Mouse (Mus musculus): ENCODE results near the gene Gtf2h1. TPM values are rescaled to one million over a fixed set of nuclear protein-coding genes. Genes with fewer than 3 reads are reported as not detected.
"Not testable (repeated sequence)": the region's sequence is repeated elsewhere in the genome, so short reads cannot be mapped to it uniquely, and the experiment has no call there.

Gene Gtf2h1
- polyA plus RNA-seq, 1 experiment from 2014 or later: 52.3 TPM

DNA sequence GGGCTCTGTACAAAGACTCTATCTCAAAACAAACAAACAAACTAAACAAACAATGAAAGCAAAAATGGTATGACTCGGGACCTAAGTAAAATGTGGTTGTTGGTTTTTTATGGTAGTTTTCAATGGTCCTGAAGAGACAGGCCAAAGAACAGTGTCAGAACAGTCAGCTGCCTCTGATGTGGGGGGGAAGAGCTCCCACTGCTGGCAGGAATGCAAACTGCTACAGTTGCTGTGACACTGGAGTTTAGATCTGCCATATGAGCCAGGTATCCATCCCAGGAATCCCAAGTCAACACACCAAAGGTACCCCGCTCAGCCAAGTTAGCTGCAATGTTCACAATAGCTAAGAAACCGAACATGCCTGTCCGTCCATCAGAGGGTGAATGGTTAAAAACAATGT is 25.2 kb upstream of the Gtf2h1 start:
- Histone ChIP-seq H3K4me3 (replicated peaks; ENCODE audit: low read length) (no peak overlapping the region), H3K9me3 (ENCODE audit: control insufficient read depth, low read length) (no peaks in the 10 kb centered on the region), H3K4me2 (ENCODE audit: low read length) (no peak overlapping the region), H3K9ac (replicated peaks; ENCODE audit: low read depth, low read length) (no peak overlapping the region), H3K36me3 (ENCODE audit: control insufficient read depth, insufficient read depth) (peaks cover 39% of the 10 kb centered on the region), H3K27me3 (replicated peaks; ENCODE audit: control insufficient read depth, insufficient read depth, low read length) (no peaks in the 10 kb centered on the region), H3K4me1 (replicated peaks; ENCODE audit: control insufficient read depth, insufficient read depth, low read length) (no peaks in the 10 kb centered on the region), H3K27ac (ENCODE audit: low read length) (no peak overlapping the region)
- 63% methylated on average over 4 of the region's 4 CpGs for WGBS
- ATAC-seq: no peak

DNA sequence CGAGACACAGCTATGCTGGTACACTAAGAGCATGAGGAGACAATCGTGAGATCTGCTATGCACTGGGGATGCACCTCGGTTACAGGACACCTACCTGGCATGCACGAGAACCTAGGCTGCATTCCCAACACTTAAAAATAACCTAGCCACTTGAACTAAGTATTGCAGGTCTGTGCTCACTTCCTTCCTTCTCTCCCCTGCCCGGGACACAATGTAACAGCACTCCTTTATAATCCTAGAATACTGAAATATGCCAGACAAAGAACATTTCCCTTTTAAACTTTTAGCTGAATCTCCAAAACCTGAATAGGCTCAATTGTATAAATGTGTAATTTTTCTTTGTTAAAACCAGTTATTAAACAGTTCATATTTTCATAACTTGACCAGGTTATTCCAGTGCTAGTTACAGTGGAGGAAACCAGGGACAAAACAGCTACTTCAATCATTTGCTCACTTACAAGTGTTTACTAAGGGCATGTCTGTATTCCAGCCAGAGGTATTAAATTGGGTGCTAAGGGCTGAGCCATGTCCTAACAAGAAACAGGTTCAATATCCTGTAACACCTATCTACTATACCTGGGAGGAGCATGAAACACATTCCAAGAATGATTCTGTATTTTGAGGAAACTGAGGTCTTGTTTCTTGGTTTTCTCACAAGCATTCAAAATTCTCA is 6.6 kb upstream of the Gtf2h1 start:
- 94% methylated on average over 5 of the region's 5 CpGs for WGBS
- Histone ChIP-seq H3K9me3 (ENCODE audit: control insufficient read depth, low read length) (no peaks in the 10 kb centered on the region), H3K27ac (ENCODE audit: low read length) (no peak overlapping the region), H3K36me3 (ENCODE audit: control insufficient read depth, insufficient read depth) (peaks cover 29% of the 10 kb centered on the region), H3K4me2 (ENCODE audit: low read length) (no peak overlapping the region), H3K9ac (replicated peaks; ENCODE audit: low read depth, low read length) (no peak overlapping the region), H3K4me1 (replicated peaks; ENCODE audit: control insufficient read depth, insufficient read depth, low read length) (peaks cover 2% of the 10 kb centered on the region; the same call in 1 of the 2 replicates), H3K4me3 (replicated peaks; ENCODE audit: low read length) (no peak overlapping the region), H3K27me3 (replicated peaks; ENCODE audit: control insufficient read depth, insufficient read depth, low read length) (no peaks in the 10 kb centered on the region)
- ATAC-seq: no peak

DNA sequence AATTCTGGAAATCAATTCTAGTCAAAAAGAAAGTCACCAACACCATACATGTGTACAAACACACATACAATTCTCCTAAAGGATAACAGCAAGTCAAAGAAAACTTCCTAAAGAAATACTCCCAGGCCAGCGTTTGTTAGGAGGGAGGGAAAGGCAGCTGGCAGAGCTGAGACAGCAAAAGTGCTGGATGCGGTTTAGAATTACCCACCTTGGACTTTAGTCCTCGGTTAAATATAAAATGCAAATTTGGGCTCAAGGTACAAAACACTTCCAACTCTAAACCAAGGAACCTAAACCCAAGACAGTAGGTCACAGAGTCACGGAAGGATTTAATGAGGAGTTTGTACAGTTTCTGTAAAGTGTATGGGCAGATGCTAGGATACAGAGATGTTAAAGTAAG is 2.0 kb upstream of the Gtf2h1 start:
- Histone ChIP-seq H3K36me3 (ENCODE audit: control insufficient read depth, insufficient read depth) (peaks cover 7% of the 10 kb centered on the region), H3K9ac (replicated peaks; ENCODE audit: low read depth, low read length) (no peak overlapping the region), H3K4me3 (replicated peaks; ENCODE audit: low read length) (no peak overlapping the region), H3K4me2 (ENCODE audit: low read length) (no peak overlapping the region), H3K4me1 (replicated peaks; ENCODE audit: control insufficient read depth, insufficient read depth, low read length) (peaks cover 20% of the 10 kb centered on the region), H3K9me3 (ENCODE audit: control insufficient read depth, low read length) (no peaks in the 10 kb centered on the region), H3K27ac (ENCODE audit: low read length) (no peak overlapping the region), H3K27me3 (replicated peaks; ENCODE audit: control insufficient read depth, insufficient read depth, low read length) (no peaks in the 10 kb centered on the region)
- WGBS: 85% methylated on average over 4 of the region's 4 CpGs
- no peak for ATAC-seq

DNA sequence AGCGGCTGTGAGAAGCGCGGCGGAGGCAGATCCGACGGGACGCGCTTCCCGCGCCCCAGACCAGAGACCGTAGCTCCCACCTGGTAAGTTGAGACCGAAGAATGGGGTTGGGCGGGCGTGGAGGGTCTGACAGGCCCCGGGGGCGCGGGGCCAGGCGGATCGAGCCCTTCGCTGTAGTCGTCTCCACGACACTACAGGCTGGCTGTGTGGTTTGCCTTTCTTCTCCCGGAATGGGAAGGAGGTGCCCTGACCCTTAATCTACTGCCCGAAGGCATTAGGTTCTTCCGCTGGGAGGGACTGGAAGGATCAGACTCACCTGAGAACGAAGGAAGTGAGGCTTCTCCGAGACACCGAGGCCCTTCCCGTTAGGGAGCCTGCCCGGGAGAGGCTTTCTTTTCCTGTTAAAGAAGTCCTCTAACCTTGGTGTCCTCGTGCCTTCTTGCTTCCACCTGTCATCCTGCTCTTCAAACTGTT is 340 bp downstream of the Gtf2h1 start:
- Histone ChIP-seq H3K9me3 (ENCODE audit: control insufficient read depth, low read length) (no peaks in the 10 kb centered on the region), H3K4me3 (replicated peaks; ENCODE audit: low read length) (peak overlapping the region; percentile 95), H3K27me3 (replicated peaks; ENCODE audit: control insufficient read depth, insufficient read depth, low read length) (no peaks in the 10 kb centered on the region), H3K4me2 (ENCODE audit: low read length) (peak overlapping the region; percentile 70), H3K27ac (ENCODE audit: low read length) (peak overlapping the region; percentile 86), H3K36me3 (ENCODE audit: control insufficient read depth, insufficient read depth) (no peaks in the 10 kb centered on the region; the same call in 1 of the 2 replicates), H3K9ac (replicated peaks; ENCODE audit: low read depth, low read length) (peak overlapping the region; percentile 87), H3K4me1 (replicated peaks; ENCODE audit: control insufficient read depth, insufficient read depth, low read length) (peaks cover 20% of the 10 kb centered on the region)
- under 1% methylated on average over 31 of the region's 31 CpGs for WGBS
- no peak; the same call in 1 of the 2 replicates for ATAC-seq

DNA sequence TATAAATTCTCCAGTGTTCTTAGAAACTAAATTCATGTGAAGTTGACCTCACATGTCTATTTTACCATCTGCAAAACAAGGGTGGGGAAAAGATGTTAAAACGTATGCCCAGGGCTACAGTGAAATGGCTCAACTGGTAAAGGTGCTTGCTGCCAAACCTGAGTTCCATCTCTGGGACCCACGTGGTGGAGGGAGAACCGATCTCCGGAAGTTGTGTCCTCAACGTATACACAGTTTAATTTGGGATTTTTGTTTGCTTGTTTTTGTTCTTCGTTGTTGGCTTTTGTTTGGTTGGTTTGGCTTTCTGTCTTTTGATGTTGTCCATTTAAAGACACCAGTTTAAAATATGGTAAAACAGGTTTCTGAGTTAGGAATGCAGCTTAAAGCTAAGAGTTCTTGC is 876 bp downstream of the Gtf2h1 start:
- peak overlapping the region; percentile 95 for H3K4me3 ChIP-seq (replicated peaks; ENCODE audit: low read length)
- H3K27ac ChIP-seq (ENCODE audit: low read length): no peak overlapping the region
- peak overlapping the region; percentile 87 for H3K9ac ChIP-seq (replicated peaks; ENCODE audit: low read depth, low read length)
- H3K27me3 ChIP-seq (replicated peaks; ENCODE audit: control insufficient read depth, insufficient read depth, low read length): no peaks in the 10 kb centered on the region
- H3K4me1 ChIP-seq (replicated peaks; ENCODE audit: control insufficient read depth, insufficient read depth, low read length): peaks cover 20% of the 10 kb centered on the region
- no peak for ATAC-seq
- H3K4me2 ChIP-seq (ENCODE audit: low read length): peak overlapping the region; percentile 70
- no peaks in the 10 kb centered on the region for H3K9me3 ChIP-seq (ENCODE audit: control insufficient read depth, low read length)
- no peaks in the 10 kb centered on the region; the same call in 1 of the 2 replicates for H3K36me3 ChIP-seq (ENCODE audit: control insufficient read depth, insufficient read depth)
- 66% methylated on average over 6 of the region's 6 CpGs for WGBS

DNA sequence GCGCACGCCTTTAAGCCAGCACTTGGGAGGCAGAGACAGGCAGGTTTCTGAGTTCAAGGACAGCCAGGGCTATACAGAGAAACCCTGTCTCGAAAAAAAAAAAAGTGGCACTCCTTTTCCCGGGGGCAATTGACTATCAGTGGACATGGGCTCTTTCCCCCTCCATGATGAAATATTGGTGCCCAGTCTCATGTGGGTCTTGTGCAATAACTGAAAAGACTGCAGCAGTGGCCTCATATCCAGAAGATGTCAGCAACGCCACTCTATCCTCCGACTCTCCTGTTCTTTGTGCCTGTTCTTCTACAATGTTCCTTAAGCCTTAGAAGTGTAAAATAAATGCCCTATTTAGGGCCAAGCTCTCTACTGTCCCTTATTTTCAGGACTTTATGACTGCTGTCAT is 14.4 kb downstream of the Gtf2h1 start:
- Histone ChIP-seq H3K9ac (replicated peaks; ENCODE audit: low read depth, low read length) (no peak overlapping the region), H3K4me3 (replicated peaks; ENCODE audit: low read length) (no peak overlapping the region), H3K9me3 (ENCODE audit: control insufficient read depth, low read length) (no peaks in the 10 kb centered on the region), H3K4me2 (ENCODE audit: low read length) (no peak overlapping the region), H3K36me3 (ENCODE audit: control insufficient read depth, insufficient read depth) (peaks cover 29% of the 10 kb centered on the region), H3K27me3 (replicated peaks; ENCODE audit: control insufficient read depth, insufficient read depth, low read length) (no peaks in the 10 kb centered on the region), H3K4me1 (replicated peaks; ENCODE audit: control insufficient read depth, insufficient read depth, low read length) (no peaks in the 10 kb centered on the region), H3K27ac (ENCODE audit: low read length) (no peak overlapping the region)
- no peak for ATAC-seq
- 96% methylated on average over 6 of the region's 6 CpGs for WGBS

DNA sequence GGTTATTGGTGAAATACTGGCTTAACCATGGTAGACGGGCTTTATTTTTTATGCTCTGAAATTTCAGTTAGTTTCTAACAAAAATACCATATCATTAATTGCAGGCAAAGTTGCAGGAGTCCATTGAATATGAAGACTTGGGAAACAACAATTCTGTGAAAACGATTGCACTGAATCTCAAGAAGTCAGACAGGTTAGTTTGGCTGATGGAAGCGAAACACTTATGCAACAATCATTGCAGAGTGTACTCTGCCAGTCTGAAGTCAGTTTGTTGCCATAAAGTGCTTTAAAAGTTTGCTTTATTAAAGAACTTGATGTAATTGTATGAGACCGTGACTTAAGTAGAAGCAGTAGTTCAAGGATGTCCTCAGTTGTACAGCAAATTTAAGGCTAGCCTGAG is 18.1 kb downstream of the Gtf2h1 start:
- no peak overlapping the region for H3K27ac ChIP-seq (ENCODE audit: low read length)
- no peak overlapping the region for H3K4me3 ChIP-seq (replicated peaks; ENCODE audit: low read length)
- peaks cover 42% of the 10 kb centered on the region for H3K36me3 ChIP-seq (ENCODE audit: control insufficient read depth, insufficient read depth)
- no peak overlapping the region for H3K4me2 ChIP-seq (ENCODE audit: low read length)
- no peaks in the 10 kb centered on the region for H3K27me3 ChIP-seq (replicated peaks; ENCODE audit: control insufficient read depth, insufficient read depth, low read length)
- 94% methylated on average over 4 of the region's 4 CpGs for WGBS
- H3K4me1 ChIP-seq (replicated peaks; ENCODE audit: control insufficient read depth, insufficient read depth, low read length): no peaks in the 10 kb centered on the region
- no peak overlapping the region for H3K9ac ChIP-seq (replicated peaks; ENCODE audit: low read depth, low read length)
- H3K9me3 ChIP-seq (ENCODE audit: control insufficient read depth, low read length): no peaks in the 10 kb centered on the region
- no peak for ATAC-seq

DNA sequence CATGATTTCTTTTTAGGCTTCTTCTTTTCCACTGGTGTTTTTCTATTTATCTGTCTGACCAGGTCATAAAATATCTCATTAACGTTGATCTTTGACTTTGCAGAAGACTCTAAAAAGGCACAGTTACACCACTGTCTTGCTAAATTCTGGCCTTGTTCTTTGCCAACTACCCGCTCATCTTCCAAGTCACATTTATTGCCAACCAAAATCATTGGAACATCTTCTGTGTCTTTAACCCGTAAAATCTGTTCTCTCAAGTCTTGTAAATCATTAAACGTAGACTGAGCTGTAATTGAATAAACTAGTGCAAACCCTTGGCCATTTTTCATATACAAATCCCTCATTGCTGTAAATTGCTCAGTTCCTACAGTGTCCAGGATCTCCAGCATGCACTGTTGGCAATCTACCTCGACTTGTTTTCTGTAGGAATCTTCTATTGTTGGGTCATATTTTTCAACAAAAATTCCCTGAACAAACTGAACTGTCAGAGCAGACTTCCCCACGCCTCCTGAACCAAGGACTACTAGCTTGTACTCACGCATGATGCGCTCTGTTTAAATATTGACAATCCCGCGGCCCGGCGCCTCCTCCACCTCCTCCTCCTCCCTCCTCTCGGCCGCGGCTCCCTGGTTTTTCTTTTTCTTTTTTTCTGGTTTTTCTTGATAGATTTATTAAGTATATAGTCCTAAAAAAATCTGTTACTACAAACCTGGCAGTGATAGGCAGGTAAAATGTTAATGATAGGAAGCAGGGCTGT is 25.2 kb downstream of the Gtf2h1 start:
- 87% methylated on average over 15 of the region's 15 CpGs for WGBS
- H3K4me1 ChIP-seq (replicated peaks; ENCODE audit: control insufficient read depth, insufficient read depth, low read length); H3K9ac ChIP-seq (replicated peaks; ENCODE audit: low read depth, low read length); ATAC-seq; H3K9me3 ChIP-seq (ENCODE audit: control insufficient read depth, low read length); H3K27ac ChIP-seq (ENCODE audit: low read length); H3K4me3 ChIP-seq (replicated peaks; ENCODE audit: low read length); H3K27me3 ChIP-seq (replicated peaks; ENCODE audit: control insufficient read depth, insufficient read depth, low read length); H3K4me2 ChIP-seq (ENCODE audit: low read length): not testable (repeated sequence)
- peaks cover 19% of the 10 kb centered on the region for H3K36me3 ChIP-seq (ENCODE audit: control insufficient read depth, insufficient read depth)

DNA sequence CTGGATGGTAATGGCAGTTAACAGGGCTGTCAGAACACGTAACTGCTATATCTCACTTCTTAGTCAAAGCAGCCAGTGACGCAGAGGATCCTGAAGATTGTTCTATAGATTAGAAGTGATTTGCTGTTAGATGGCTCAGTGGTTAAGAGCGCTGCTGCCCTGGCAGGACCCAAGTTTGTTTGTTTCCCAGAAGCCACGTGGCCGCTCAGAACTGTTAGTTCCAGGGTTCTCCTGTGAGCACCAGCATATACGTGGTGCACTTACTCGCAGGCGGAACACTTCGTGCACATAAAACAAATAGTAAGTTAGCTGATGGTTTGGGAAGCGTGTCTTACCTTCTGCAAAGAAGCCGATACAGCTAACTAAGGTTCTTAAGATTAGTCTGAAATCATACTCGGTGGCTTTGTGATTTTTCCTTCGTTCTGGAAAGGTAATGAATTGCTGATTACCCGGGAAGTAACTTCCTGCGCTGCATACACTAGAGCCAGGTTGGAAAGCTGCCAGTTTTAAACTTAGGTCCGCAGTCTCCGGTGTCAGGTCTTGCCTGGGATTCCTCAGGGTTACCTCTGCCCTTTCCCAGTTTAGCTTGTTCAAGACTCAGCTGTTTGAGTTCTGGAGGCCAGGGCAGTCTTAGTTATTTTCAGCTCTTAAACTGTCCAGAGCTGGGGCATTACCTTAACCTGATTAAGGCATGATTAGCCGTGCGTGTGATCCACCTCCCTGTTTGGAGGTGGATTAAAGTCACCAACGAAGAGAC is 31.3 kb downstream of the Gtf2h1 start:
- Histone ChIP-seq H3K4me3 (replicated peaks; ENCODE audit: low read length) (no peak overlapping the region), H3K36me3 (ENCODE audit: control insufficient read depth, insufficient read depth) (no peaks in the 10 kb centered on the region; the same call in 1 of the 2 replicates), H3K4me1 (replicated peaks; ENCODE audit: control insufficient read depth, insufficient read depth, low read length) (no peaks in the 10 kb centered on the region), H3K27ac (ENCODE audit: low read length) (no peak overlapping the region), H3K4me2 (ENCODE audit: low read length) (no peak overlapping the region), H3K27me3 (replicated peaks; ENCODE audit: control insufficient read depth, insufficient read depth, low read length) (no peaks in the 10 kb centered on the region), H3K9me3 (ENCODE audit: control insufficient read depth, low read length) (no peaks in the 10 kb centered on the region), H3K9ac (replicated peaks; ENCODE audit: low read depth, low read length) (no peak overlapping the region)
- no peak for ATAC-seq
- WGBS: 76% methylated on average over 20 of the region's 20 CpGs
